Mouse (Mus musculus) cerebellum, adult 2 months (tissue): ENCODE measurements around the gene Gm11213. TPM values are rescaled to one million over a fixed set of nuclear protein-coding genes. Genes with fewer than 3 reads are reported as not detected.

Source experiments
- DNase-seq, 2 experiments: peaks; one replicate each; pipeline ENCODE4 v3.0.0; 2021
- H3K27ac ChIP-seq: fragments of 200-500 bp; 2 replicates; pipeline ENCODE4 v1.5.1; 2012; ENCODE audit warnings: low read length, control low read depth, inconsistent platforms; ENCODE audit not compliant: insufficient read depth
- H3K27me3 ChIP-seq: fragments of 200-500 bp; 2 replicates; pipeline ENCODE4 v1.6.1; 2012; ENCODE audit warnings: inconsistent platforms, mild to moderate bottlenecking, low read length, moderate library complexity; ENCODE audit not compliant: control insufficient read depth, insufficient read depth
- H3K4me1 ChIP-seq: fragments of 200-500 bp; 2 replicates; pipeline ENCODE4 v1.6.1; 2011; ENCODE audit warnings: low read length; ENCODE audit not compliant: control insufficient read depth, insufficient read depth
- H3K4me3 ChIP-seq: fragments of 200-500 bp; replicated peaks from 2 replicates; pipeline ENCODE3; 2011; ENCODE audit warnings: mild to moderate bottlenecking, low read depth, low read length, control low read depth; ENCODE audit not compliant: insufficient read depth
- CTCF ChIP-seq: fragments of 200-500 bp; IDR thresholded peaks from 2 replicates; pipeline ENCODE4 v1.5.1; 2011; ENCODE audit warnings: low read depth, mild to moderate bottlenecking, control low read depth, low read length, moderate library complexity, borderline replicate concordance; ENCODE audit not compliant: insufficient read depth
- POLR2A ChIP-seq: fragments of 200-500 bp; IDR thresholded peaks from 2 replicates; pipeline ENCODE4 v1.6.1; 2011; ENCODE audit warnings: low read length, control low read depth, borderline replicate concordance; ENCODE audit not compliant: insufficient read depth
- WGBS: fragments of 180-500 bp; shearing (Covaris S2); methylation state at CpG from one replicate; pipeline ENCODE4 v1.1.7; 2018; 5-methylcytosine and 5-hydroxymethylcytosine counted together
- polyA plus RNA-seq: library from polyadenylated mRNA; depleted of rRNA; stranded (reverse); fragments of >200 nt; gene quantifications from 2 replicates; pipeline ENCODE4 v1.2.3, GENCODE M21; 2012; rRNA removed

Gm11213 gene
- polyA plus RNA-seq = not detected in 2 replicates

DNA sequence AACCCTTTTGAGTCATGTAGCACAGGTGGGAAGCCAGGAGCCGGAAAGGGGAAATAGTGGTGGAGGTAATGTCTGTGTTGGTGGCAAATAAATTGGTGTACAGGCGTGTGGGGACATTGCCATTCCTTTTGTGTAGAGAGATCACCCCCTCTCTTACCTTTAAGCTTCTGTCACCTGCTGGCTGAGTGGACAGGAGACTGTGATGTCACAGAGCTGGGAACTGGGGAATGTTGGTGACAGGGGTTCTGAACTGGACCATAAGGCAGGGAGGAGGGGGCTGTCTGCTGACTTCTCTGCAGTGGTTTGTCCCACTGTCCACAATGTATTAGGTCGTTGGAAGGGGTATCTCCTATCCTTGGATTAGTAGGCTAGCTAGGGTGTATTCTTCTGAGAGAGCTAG, at the start of gene Gm11213:
Gene Gm11213 (minus strand): TSS at position 317 of the 400 bp plus-strand sequence.
- DNase-seq = no peak
- Histone ChIP-seq H3K4me3 (no peak within 1 kb of the TSS), H3K27me3 (no peaks in the 10 kb centered on the region), H3K27ac (no peak within 1 kb of the TSS; the same call in 1 of the 2 replicates), H3K4me1 (no peaks in the 10 kb centered on the region)
- 79% methylated on average over 3 of the region's 3 CpGs for WGBS
- no peak for TF ChIP-seq CTCF
- TF ChIP-seq POLR2A = no peak

GRCm38 (mm10) chr4:63654381-63654780, 49.3 kb upstream of the Gm11213 start:
- H3K27ac ChIP-seq = no peak overlapping the region
- TF ChIP-seq POLR2A = no peak
- no peak for TF ChIP-seq CTCF
- H3K4me1 ChIP-seq = no peaks in the 10 kb centered on the region
- H3K4me3 ChIP-seq = no peak overlapping the region
- WGBS = 89% methylated on average over 1 of the region's 1 CpGs
- no peak for DNase-seq
- H3K27me3 ChIP-seq = no peaks in the 10 kb centered on the region

- Histone ChIP-seq H3K4me1 (no peaks in the 10 kb centered on the region), H3K4me3 (no peak overlapping the region), H3K27me3 (no peaks in the 10 kb centered on the region), H3K27ac (no peak overlapping the region)
- no peak for TF ChIP-seq CTCF
- TF ChIP-seq POLR2A = no peak
- DNase-seq = no peak
Measured at GRCm38 (mm10) chr4:63643956-63644726, 39.1 kb upstream of the Gm11213 start.

- TF ChIP-seq CTCF = no peak
- TF ChIP-seq POLR2A = no peak
- H3K4me1 ChIP-seq = no peaks in the 10 kb centered on the region
- no peak overlapping the region for H3K27ac ChIP-seq
- no peak for DNase-seq
- H3K27me3 ChIP-seq = no peaks in the 10 kb centered on the region
- no peak overlapping the region for H3K4me3 ChIP-seq
- 78% methylated on average over 2 of the region's 2 CpGs for WGBS
Measured at GRCm38 (mm10) chr4:63639842-63640241, 34.8 kb upstream of the Gm11213 start.

DNA sequence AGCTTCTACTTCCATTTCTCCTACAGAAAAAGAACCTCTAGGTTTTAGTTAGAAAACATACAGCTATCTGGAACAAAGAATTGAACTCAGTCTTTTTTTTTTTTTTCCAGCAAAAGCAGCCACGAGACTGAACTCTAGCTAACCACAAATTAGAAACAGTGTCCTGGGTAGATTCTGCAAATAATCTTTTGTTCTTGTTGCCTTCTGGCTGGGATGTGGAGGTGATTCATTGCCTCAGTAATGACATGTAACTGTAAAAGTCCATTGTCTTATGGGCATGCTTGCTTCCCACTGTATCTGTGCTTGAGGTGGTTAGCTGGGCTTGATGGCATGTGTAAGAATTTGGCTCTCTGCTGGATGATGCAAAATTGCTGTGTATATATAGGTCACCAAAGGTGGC, 33.5 kb upstream of the Gm11213 start:
- no peaks in the 10 kb centered on the region for H3K27me3 ChIP-seq
- no peak overlapping the region for H3K27ac ChIP-seq
- no peak for DNase-seq
- H3K4me3 ChIP-seq = no peak overlapping the region
- TF ChIP-seq CTCF = no peak
- no peak for TF ChIP-seq POLR2A
- no peaks in the 10 kb centered on the region for H3K4me1 ChIP-seq
- 74% methylated on average over 1 of the region's 1 CpGs for WGBS

DNA sequence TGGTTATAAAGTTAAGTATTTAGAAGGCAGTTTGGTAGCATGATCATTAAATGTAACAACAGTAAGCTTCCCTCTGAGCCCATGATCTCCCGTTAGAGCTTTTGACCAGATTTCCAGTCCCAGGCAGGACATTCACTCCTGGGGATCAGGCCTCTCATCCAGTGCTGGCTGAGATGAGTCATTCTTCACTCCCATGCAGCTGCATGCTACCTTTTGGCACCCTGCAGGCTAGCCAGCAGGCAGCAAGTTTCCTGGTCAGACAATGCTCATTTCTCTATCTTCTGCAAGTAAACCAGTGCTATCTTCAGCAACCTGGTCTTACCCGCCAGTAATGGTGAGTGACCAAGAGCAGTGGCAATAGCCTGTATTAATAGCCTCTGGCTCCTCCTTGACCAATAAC, 28.1 kb upstream of the Gm11213 start:
- Histone ChIP-seq H3K27me3 (no peaks in the 10 kb centered on the region), H3K4me1 (no peaks in the 10 kb centered on the region), H3K27ac (no peak overlapping the region), H3K4me3 (no peak overlapping the region)
- TF ChIP-seq CTCF (no peak), POLR2A (no peak)
- 89% methylated on average over 2 of the region's 2 CpGs for WGBS
- DNase-seq = no peak

DNA sequence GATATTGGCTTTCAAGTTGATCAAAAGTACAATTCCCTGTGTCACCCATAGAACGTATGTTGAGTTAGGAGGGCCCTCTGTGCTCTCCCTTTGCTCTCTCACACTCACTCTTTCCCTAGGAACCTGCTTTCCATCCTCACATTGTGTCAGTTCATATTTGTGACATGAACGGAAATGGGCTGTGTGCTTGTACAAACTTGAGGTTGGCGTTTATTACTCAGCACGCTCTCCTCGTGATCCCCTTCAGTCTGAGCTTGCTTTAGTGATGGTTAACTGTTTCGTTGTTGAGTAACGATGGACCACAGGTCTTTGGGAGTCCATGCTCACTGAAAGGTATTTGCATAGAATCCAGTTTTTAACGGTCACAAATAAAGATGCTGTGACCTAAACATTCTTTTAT, 22.1 kb upstream of the Gm11213 start:
- Histone ChIP-seq H3K27me3 (no peaks in the 10 kb centered on the region), H3K4me3 (no peak overlapping the region), H3K27ac (no peak overlapping the region), H3K4me1 (no peaks in the 10 kb centered on the region)
- 85% methylated on average over 8 of the region's 8 CpGs for WGBS
- DNase-seq = no peak
- TF ChIP-seq POLR2A (no peak), CTCF (no peak)

GRCm38 (mm10) chr4:63625563-63626080, 20.6 kb upstream of the Gm11213 start:
- H3K4me3 ChIP-seq = no peak overlapping the region
- no peak for DNase-seq
- 86% methylated on average over 3 of the region's 3 CpGs for WGBS

More at GRCm38 (mm10) chr4:63625563-63626080, 20.6 kb upstream of the Gm11213 start:
- Histone ChIP-seq H3K27me3 (no peaks in the 10 kb centered on the region), H3K27ac (no peak overlapping the region), H3K4me1 (no peaks in the 10 kb centered on the region)
- TF ChIP-seq CTCF (no peak), POLR2A (no peak)
